Mouse (Mus musculus) liver, embryonic 12.5 days (tissue): ENCODE data around the gene Fut2. TPM values are rescaled to one million over a fixed set of nuclear protein-coding genes. Genes with fewer than 3 reads are reported as not detected.

ENCODE experiments used
- ATAC-seq: fragments of 200-750 bp; cut with Nextera tagmentation; 2 replicates; pipeline ENCODE4 v1.8.0; 2017; ENCODE audit warnings: moderate number of reproducible peaks, mild to moderate bottlenecking, moderate library complexity
- H3K27ac ChIP-seq: fragments of 300-500 bp; sonication (generic); 2 replicates; pipeline ENCODE4 v1.5.1; 2016; ENCODE audit warnings: mild to moderate bottlenecking
- H3K27me3 ChIP-seq: fragments of 300-500 bp; sonication (generic); replicated peaks from 2 replicates; pipeline ENCODE4 v1.6.1; 2016; ENCODE audit warnings: mild to moderate bottlenecking, moderate library complexity
- H3K36me3 ChIP-seq: fragments of 300-500 bp; sonication (generic); 2 replicates; pipeline ENCODE4 v1.6.1; 2016; ENCODE audit warnings: mild to moderate bottlenecking, moderate library complexity
- H3K4me1 ChIP-seq: fragments of 300-500 bp; sonication (generic); 2 replicates; pipeline ENCODE4 v1.6.1; 2016
- H3K4me2 ChIP-seq: fragments of 300-500 bp; sonication (generic); 2 replicates; pipeline ENCODE4 v1.6.1; 2016; ENCODE audit warnings: mild to moderate bottlenecking, moderate library complexity
- H3K4me3 ChIP-seq: fragments of 300-500 bp; sonication (generic); 2 replicates; pipeline ENCODE4 v1.5.1; 2016; ENCODE audit warnings: mild to moderate bottlenecking, moderate library complexity
- H3K9ac ChIP-seq: fragments of 300-500 bp; sonication (generic); 2 replicates; pipeline ENCODE4 v1.6.1; 2016; ENCODE audit warnings: mild to moderate bottlenecking, moderate library complexity
- H3K9me3 ChIP-seq: fragments of 300-500 bp; sonication (generic); replicated peaks from 2 replicates; pipeline ENCODE4 v1.6.1; 2016; ENCODE audit warnings: mild to moderate bottlenecking, moderate library complexity
- WGBS: fragments of 180-500 bp; shearing (Covaris S2); methylation state at CpG from one replicate; pipeline ENCODE4 v1.1.7; 2016; ENCODE audit not compliant: insufficient replicate concordance; 5-methylcytosine and 5-hydroxymethylcytosine counted together
- polyA plus RNA-seq: library from polyadenylated mRNA; unstranded; fragments of >200 nt; fragmentation: Nextera tagmentation; extraction: Ambion mirVana; gene quantifications from 2 replicates; pipeline ENCODE4 v1.2.1, GENCODE M21; 2016

Gene Fut2
- 0.05 TPM in 1 of 2 replicates, not detected in the other for polyA plus RNA-seq

- peaks cover 19% of the 10 kb centered on the region for H3K27me3 ChIP-seq
- no peaks in the 10 kb centered on the region for H3K36me3 ChIP-seq
- no peak within 1 kb of the TSS; the same call in 1 of the 2 replicates for H3K9ac ChIP-seq
- ATAC-seq: no peak
- H3K4me2 ChIP-seq: no peak within 1 kb of the TSS
- WGBS: 67% methylated on average over 7 of the region's 7 CpGs
- H3K4me1 ChIP-seq: peaks cover 18% of the 10 kb centered on the region; the same call in 1 of the 2 replicates
- H3K9me3 ChIP-seq: no peaks in the 10 kb centered on the region
- no peak within 1 kb of the TSS for H3K4me3 ChIP-seq
- H3K27ac ChIP-seq: no peak within 1 kb of the TSS
Measured at GRCm38 (mm10) chr7:45666161-45666560, at the start of gene Fut2. TSS of gene Fut2 (minus strand) at chr7:45666394.

- Histone ChIP-seq H3K4me3 (peak within 1 kb of the TSS; percentile 80), H3K9me3 (no peaks in the 10 kb centered on the region), H3K36me3 (peaks cover 53% of the 10 kb centered on the region), H3K4me2 (peak within 1 kb of the TSS; percentile 96), H3K27ac (peak within 1 kb of the TSS; percentile 83), H3K9ac (peak within 1 kb of the TSS; percentile 91), H3K27me3 (no peaks in the 10 kb centered on the region), H3K4me1 (peaks cover 63% of the 10 kb centered on the region)
- WGBS: 6% methylated on average over 34 of the region's 34 CpGs
- peak; percentile 88 for ATAC-seq
Measured at GRCm38 (mm10) chr7:45715090-45715708, 49.0 kb upstream of the Fut2 start, which contains the start of gene Rpl18. TSS of gene Rpl18 (plus strand) at chr7:45715457.

- peaks cover 57% of the 10 kb centered on the region for H3K4me1 ChIP-seq
- H3K9me3 ChIP-seq: no peaks in the 10 kb centered on the region
- H3K9ac ChIP-seq: peak overlapping the region; percentile 74
- H3K36me3 ChIP-seq: peaks cover 53% of the 10 kb centered on the region
- H3K27ac ChIP-seq: peak overlapping the region; percentile 76
- no peaks in the 10 kb centered on the region for H3K27me3 ChIP-seq
- peak overlapping the region; percentile 96 for H3K4me2 ChIP-seq
- ATAC-seq: peak; percentile 59
- 11% methylated on average over 14 of the region's 14 CpGs for WGBS
- H3K4me3 ChIP-seq: peak overlapping the region; percentile 80
Measured at GRCm38 (mm10) chr7:45714630-45715089, 48.5 kb upstream of the Fut2 start.

GRCm38 (mm10) chr7:45713881-45714520 lies 47.8 kb upstream of the Fut2 start:
- H3K4me2 ChIP-seq: peak overlapping the region; percentile 96
- peaks cover 51% of the 10 kb centered on the region for H3K36me3 ChIP-seq
- H3K9me3 ChIP-seq: no peaks in the 10 kb centered on the region
- peaks cover 51% of the 10 kb centered on the region for H3K4me1 ChIP-seq
- no peaks in the 10 kb centered on the region for H3K27me3 ChIP-seq
- H3K4me3 ChIP-seq: peak overlapping the region; percentile 80
- H3K27ac ChIP-seq: peak overlapping the region; percentile 76
- WGBS: 71% methylated on average over 6 of the region's 6 CpGs
- no peak for ATAC-seq
- H3K9ac ChIP-seq: peak overlapping the region; percentile 74

- ATAC-seq: no peak
- Histone ChIP-seq H3K27me3 (no peaks in the 10 kb centered on the region), H3K27ac (no peak overlapping the region), H3K4me1 (peaks cover 52% of the 10 kb centered on the region), H3K9me3 (no peaks in the 10 kb centered on the region), H3K36me3 (peaks cover 48% of the 10 kb centered on the region), H3K4me2 (no peak overlapping the region), H3K9ac (no peak overlapping the region), H3K4me3 (no peak overlapping the region)
- WGBS: 84% methylated on average over 16 of the region's 16 CpGs
Measured at GRCm38 (mm10) chr7:45713396-45713795, 47.2 kb upstream of the Fut2 start.

GRCm38 (mm10) chr7:45712022-45712757 lies 46.0 kb upstream of the Fut2 start:
- Histone ChIP-seq H3K9ac (no peak overlapping the region), H3K4me2 (no peak overlapping the region), H3K36me3 (peaks cover 48% of the 10 kb centered on the region), H3K27ac (no peak overlapping the region), H3K27me3 (no peaks in the 10 kb centered on the region), H3K9me3 (no peaks in the 10 kb centered on the region), H3K4me1 (peaks cover 63% of the 10 kb centered on the region), H3K4me3 (no peak overlapping the region)
- 82% methylated on average over 21 of the region's 21 CpGs for WGBS
- ATAC-seq: no peak

GRCm38 (mm10) chr7:45711316-45712021 lies 45.3 kb upstream of the Fut2 start:
- peaks cover 63% of the 10 kb centered on the region for H3K4me1 ChIP-seq
- ATAC-seq: no peak
- no peak overlapping the region for H3K9ac ChIP-seq
- WGBS: 89% methylated on average over 24 of the region's 24 CpGs
- no peak overlapping the region for H3K27ac ChIP-seq
- no peaks in the 10 kb centered on the region for H3K27me3 ChIP-seq
- peaks cover 48% of the 10 kb centered on the region for H3K36me3 ChIP-seq
- H3K4me3 ChIP-seq: no peak overlapping the region
- H3K4me2 ChIP-seq: no peak overlapping the region
- H3K9me3 ChIP-seq: no peaks in the 10 kb centered on the region

GRCm38 (mm10) chr7:45710477-45711191 lies 44.4 kb upstream of the Fut2 start:
- ATAC-seq: no peak
- no peaks in the 10 kb centered on the region for H3K27me3 ChIP-seq
- WGBS: 89% methylated on average over 20 of the region's 20 CpGs
- no peak overlapping the region for H3K4me2 ChIP-seq
- H3K36me3 ChIP-seq: peaks cover 48% of the 10 kb centered on the region
- H3K4me3 ChIP-seq: no peak overlapping the region
- no peak overlapping the region for H3K27ac ChIP-seq
- peaks cover 63% of the 10 kb centered on the region for H3K4me1 ChIP-seq
- H3K9ac ChIP-seq: no peak overlapping the region
- no peaks in the 10 kb centered on the region for H3K9me3 ChIP-seq

- Histone ChIP-seq H3K27ac (no peak overlapping the region; the same call in 1 of the 2 replicates), H3K4me2 (no peak overlapping the region), H3K27me3 (no peaks in the 10 kb centered on the region), H3K9ac (no peak overlapping the region), H3K9me3 (no peaks in the 10 kb centered on the region), H3K4me3 (no peak overlapping the region), H3K36me3 (peaks cover 48% of the 10 kb centered on the region), H3K4me1 (peaks cover 66% of the 10 kb centered on the region)
- no peak for ATAC-seq
- 76% methylated on average over 14 of the region's 14 CpGs for WGBS
Measured at GRCm38 (mm10) chr7:45709677-45710355, 43.6 kb upstream of the Fut2 start.

- no peak overlapping the region for H3K4me3 ChIP-seq
- H3K4me2 ChIP-seq: no peak overlapping the region
- no peak overlapping the region for H3K27ac ChIP-seq
- peaks cover 48% of the 10 kb centered on the region for H3K36me3 ChIP-seq
- WGBS: 57% methylated on average over 6 of the region's 6 CpGs
- no peak overlapping the region for H3K9ac ChIP-seq
- ATAC-seq: no peak
- peaks cover 66% of the 10 kb centered on the region for H3K4me1 ChIP-seq
- H3K27me3 ChIP-seq: no peaks in the 10 kb centered on the region
- no peaks in the 10 kb centered on the region for H3K9me3 ChIP-seq
Measured at GRCm38 (mm10) chr7:45709036-45709435, 42.8 kb upstream of the Fut2 start.
